Mouse (Mus musculus) MEL (cell line): ENCODE measurements around the gene Mitf.

Source experiments
- CTCF ChIP-seq, 3 experiments: IDR thresholded peaks in 2 of 3; conservative IDR thresholded peaks in 1 of 3; 2 replicates each; pipeline ENCODE4 v1.5.1; 2011 to 2012; ENCODE audit warnings: low read length in 3 of 3, low read depth in 2 of 3, mild to moderate bottlenecking in 2 of 3, improper control_type of control experiment in 1 of 3, inconsistent platforms in 1 of 3, mixed read lengths in 1 of 3, moderate library complexity in 1 of 3; ENCODE audit not compliant: control insufficient read depth in 1 of 3, insufficient read depth in 1 of 3, poor library complexity in 1 of 3, severe bottlenecking in 1 of 3
- EP300 ChIP-seq, 2 experiments: IDR thresholded peaks; 2 replicates each; pipeline ENCODE4 v1.6.1; 2011; ENCODE audit warnings: improper control_type of control experiment in 2 of 2, low read length in 2 of 2, low read depth in 1 of 2, mild to moderate bottlenecking in 1 of 2
- MAFK ChIP-seq: IDR thresholded peaks from 2 replicates; pipeline ENCODE4 v1.6.1; 2011; ENCODE audit warnings: low read depth, mild to moderate bottlenecking, low read length, improper control_type of control experiment, borderline replicate concordance
- MAZ ChIP-seq: IDR thresholded peaks from 2 replicates; pipeline ENCODE4 v1.6.1; 2012; ENCODE audit warnings: low read depth, mild to moderate bottlenecking, inconsistent platforms, low read length, improper control_type of control experiment
- POLR2A ChIP-seq, 2 experiments: IDR thresholded peaks; 2 replicates each; pipeline ENCODE4 v1.6.1; 2011 to 2012; ENCODE audit warnings: low read length in 2 of 2, mild to moderate bottlenecking in 2 of 2, control low read depth in 1 of 2, improper control_type of control experiment in 1 of 2, low read depth in 1 of 2, moderate library complexity in 1 of 2; ENCODE audit not compliant: control insufficient read depth in 1 of 2, insufficient read depth in 1 of 2, poor library complexity in 1 of 2
- POLR2AphosphoS5 ChIP-seq: IDR thresholded peaks from 2 replicates; pipeline ENCODE4 v1.6.1; 2012; ENCODE audit warnings: low read depth, borderline replicate concordance, mild to moderate bottlenecking, inconsistent platforms, low read length, moderate library complexity, mixed read lengths
- SIN3A ChIP-seq: IDR thresholded peaks from 2 replicates; pipeline ENCODE4 v1.6.1; 2012; ENCODE audit warnings: low read length, improper control_type of control experiment, inconsistent platforms
- TAL1 ChIP-seq: IDR thresholded peaks from 2 replicates; pipeline ENCODE4 v1.6.1; 2012; ENCODE audit warnings: mild to moderate bottlenecking, inconsistent platforms, low read length, moderate library complexity, mixed read lengths
- TCF12 ChIP-seq: IDR thresholded peaks from 2 replicates; pipeline ENCODE4 v1.6.1; 2014; ENCODE audit warnings: low read depth, mild to moderate bottlenecking, inconsistent platforms, low read length, improper control_type of control experiment, moderate library complexity
- ZC3H11A ChIP-seq: IDR thresholded peaks from 2 replicates; pipeline ENCODE4 v1.6.1; 2012; ENCODE audit warnings: low read depth, mild to moderate bottlenecking, inconsistent platforms, low read length, improper control_type of control experiment

GRCm38 (mm10) chr6:97937139-97937538, 130.3 kb downstream of the Mitf start:
- TF ChIP-seq SIN3A = no peak
- TF ChIP-seq CTCF (IDR thresholded peaks at IDR 0.05 in 2 of 3, conservative IDR thresholded peaks at IDR 0.05 in 1 of 3; ENCODE audit: control insufficient read depth in 1 of 3, insufficient read depth in 1 of 3, low read depth in 2 of 3, low read length in 3 of 3, poor library complexity in 1 of 3, severe bottlenecking in 1 of 3) = no peak
- no peak for TF ChIP-seq ZC3H11A
- TF ChIP-seq TAL1 = no peak
- TF ChIP-seq TCF12 = no peak
- TF ChIP-seq MAZ = no peak
- TF ChIP-seq MAFK = no peak
- TF ChIP-seq POLR2A (IDR thresholded peaks at IDR 0.05; ENCODE audit: control insufficient read depth in 1 of 2, insufficient read depth in 1 of 2, low read depth in 1 of 2, low read length in 2 of 2, poor library complexity in 1 of 2) = no peak
- no peak for TF ChIP-seq EP300 (IDR thresholded peaks at IDR 0.05; ENCODE audit: low read depth in 1 of 2, low read length in 2 of 2)
- no peak for TF ChIP-seq POLR2AphosphoS5
